Mouse (Mus musculus) megakaryocyte, embryonic 14.5 days (primary cell): ENCODE results near the gene Dscaml1. TPM values are rescaled to one million over a fixed set of nuclear protein-coding genes. Genes with fewer than 3 reads are reported as not detected.

Source experiments
- H3K27me3 ChIP-seq: replicated peaks from 2 replicates; pipeline ENCODE3; 2012; ENCODE audit warnings: inconsistent platforms
- H3K36me3 ChIP-seq: replicated peaks from 2 replicates; pipeline ENCODE3; 2012; ENCODE audit warnings: low read length, inconsistent platforms, mixed read lengths
- H3K4me1 ChIP-seq: 2 replicates; pipeline ENCODE4 v1.6.1; 2012; ENCODE audit warnings: inconsistent platforms
- H3K4me3 ChIP-seq: replicated peaks from 2 replicates; pipeline ENCODE3; 2012; ENCODE audit warnings: moderate library complexity, mild to moderate bottlenecking, inconsistent platforms
- H3K9me3 ChIP-seq: 2 replicates; pipeline ENCODE4 v1.6.1; 2012; ENCODE audit warnings: inconsistent platforms
- FLI1 ChIP-seq: IDR thresholded peaks from 2 replicates; pipeline ENCODE4 v1.6.1; 2012; ENCODE audit warnings: low read length, inconsistent platforms, mixed read lengths
- GATA1 ChIP-seq: IDR thresholded peaks from 3 replicates; pipeline ENCODE4 v1.6.1; 2012; ENCODE audit warnings: mixed read lengths, low read length, inconsistent platforms, borderline replicate concordance
- polyA plus RNA-seq: library from polyadenylated mRNA; stranded (reverse); fragments of >175 nt; gene quantifications from 2 replicates; pipeline ENCODE4 v1.2.3, GENCODE M21; 2012; ENCODE audit warnings: low replicate concordance; ENCODE audit not compliant: insufficient read depth

Gene Dscaml1
- polyA plus RNA-seq, 1 experiment: not detected

GRCm38 (mm10) chr9:45549796-45550195 lies 123.4 kb downstream of the Dscaml1 start:
- Histone ChIP-seq H3K27me3 (peaks cover 82% of the 10 kb centered on the region), H3K36me3 (no peaks in the 10 kb centered on the region), H3K4me1 (peaks cover 11% of the 10 kb centered on the region; the same call in 1 of the 2 replicates), H3K4me3 (no peak overlapping the region), H3K9me3 (no peaks in the 10 kb centered on the region)
- TF ChIP-seq GATA1 (no peak), FLI1 (no peak)

- no peaks in the 10 kb centered on the region for H3K9me3 ChIP-seq
- peaks cover 11% of the 10 kb centered on the region; the same call in 1 of the 2 replicates for H3K4me1 ChIP-seq
- no peak for TF ChIP-seq FLI1
- no peak for TF ChIP-seq GATA1
- H3K36me3 ChIP-seq: no peaks in the 10 kb centered on the region
- H3K4me3 ChIP-seq: no peak overlapping the region
- H3K27me3 ChIP-seq: peaks cover 82% of the 10 kb centered on the region
These were observed 123.8 kb downstream of the Dscaml1 start for GRCm38 (mm10) chr9:45550210-45550609.

GRCm38 (mm10) chr9:45550662-45551061 lies 124.2 kb downstream of the Dscaml1 start:
- TF ChIP-seq FLI1 (no peak), GATA1 (no peak)
- no peak overlapping the region for H3K4me3 ChIP-seq
- peaks cover 81% of the 10 kb centered on the region for H3K27me3 ChIP-seq
- H3K36me3 ChIP-seq: no peaks in the 10 kb centered on the region
- peaks cover 10% of the 10 kb centered on the region; the same call in 1 of the 2 replicates for H3K4me1 ChIP-seq
- no peaks in the 10 kb centered on the region for H3K9me3 ChIP-seq

- no peaks in the 10 kb centered on the region for H3K9me3 ChIP-seq
- H3K36me3 ChIP-seq: no peaks in the 10 kb centered on the region
- no peak overlapping the region for H3K4me3 ChIP-seq
- peaks cover 8% of the 10 kb centered on the region; the same call in 1 of the 2 replicates for H3K4me1 ChIP-seq
- peaks cover 79% of the 10 kb centered on the region for H3K27me3 ChIP-seq
- no peak for TF ChIP-seq GATA1
- no peak for TF ChIP-seq FLI1
These were observed 128.8 kb downstream of the Dscaml1 start for GRCm38 (mm10) chr9:45555036-45555826.

GRCm38 (mm10) chr9:45556882-45557281 lies 130.5 kb downstream of the Dscaml1 start:
- no peaks in the 10 kb centered on the region for H3K9me3 ChIP-seq
- no peak overlapping the region for H3K4me3 ChIP-seq
- no peaks in the 10 kb centered on the region for H3K36me3 ChIP-seq
- H3K27me3 ChIP-seq: peaks cover 78% of the 10 kb centered on the region
- H3K4me1 ChIP-seq: peaks cover 6% of the 10 kb centered on the region; the same call in 1 of the 2 replicates
- TF ChIP-seq FLI1: no peak
- no peak for TF ChIP-seq GATA1

DNA sequence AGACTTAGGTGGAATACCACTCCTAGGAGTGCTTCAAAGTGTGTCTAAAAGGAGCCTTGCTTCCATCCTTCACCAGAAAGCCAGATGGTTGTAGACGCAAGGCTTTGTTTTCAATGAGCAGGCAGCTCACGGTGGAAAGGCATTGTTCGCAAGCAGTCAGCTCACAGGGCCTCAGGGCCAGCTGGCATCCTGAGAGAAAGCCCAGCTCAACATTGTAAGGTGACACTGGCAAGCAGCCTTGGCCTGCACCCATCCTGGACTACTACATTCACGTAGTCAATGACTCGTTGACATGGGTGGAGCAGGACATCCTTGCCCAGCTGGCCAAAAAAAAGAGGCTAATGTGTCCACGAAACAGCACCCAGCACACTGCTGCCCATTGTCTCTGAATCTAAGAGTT lies 134.6 kb downstream of the Dscaml1 start:
- no peak overlapping the region for H3K4me3 ChIP-seq
- no peaks in the 10 kb centered on the region for H3K36me3 ChIP-seq
- TF ChIP-seq GATA1 (no peak), FLI1 (no peak)
- H3K9me3 ChIP-seq: no peaks in the 10 kb centered on the region
- peaks cover 70% of the 10 kb centered on the region for H3K27me3 ChIP-seq
- H3K4me1 ChIP-seq: no peaks in the 10 kb centered on the region

GRCm38 (mm10) chr9:45566843-45567578 lies 140.6 kb downstream of the Dscaml1 start:
- Histone ChIP-seq H3K9me3 (peaks cover 12% of the 10 kb centered on the region), H3K4me3 (no peak overlapping the region), H3K36me3 (no peaks in the 10 kb centered on the region), H3K4me1 (no peaks in the 10 kb centered on the region), H3K27me3 (peaks cover 71% of the 10 kb centered on the region)
- TF ChIP-seq FLI1: no peak
- no peak for TF ChIP-seq GATA1

- peaks cover 6% of the 10 kb centered on the region for H3K4me1 ChIP-seq
- no peak overlapping the region for H3K4me3 ChIP-seq
- TF ChIP-seq FLI1 (no peak), GATA1 (no peak)
- H3K36me3 ChIP-seq: no peaks in the 10 kb centered on the region
- H3K27me3 ChIP-seq: peaks cover 79% of the 10 kb centered on the region
- peaks cover 12% of the 10 kb centered on the region for H3K9me3 ChIP-seq
These were observed 143.3 kb downstream of the Dscaml1 start for GRCm38 (mm10) chr9:45569680-45570079.

DNA sequence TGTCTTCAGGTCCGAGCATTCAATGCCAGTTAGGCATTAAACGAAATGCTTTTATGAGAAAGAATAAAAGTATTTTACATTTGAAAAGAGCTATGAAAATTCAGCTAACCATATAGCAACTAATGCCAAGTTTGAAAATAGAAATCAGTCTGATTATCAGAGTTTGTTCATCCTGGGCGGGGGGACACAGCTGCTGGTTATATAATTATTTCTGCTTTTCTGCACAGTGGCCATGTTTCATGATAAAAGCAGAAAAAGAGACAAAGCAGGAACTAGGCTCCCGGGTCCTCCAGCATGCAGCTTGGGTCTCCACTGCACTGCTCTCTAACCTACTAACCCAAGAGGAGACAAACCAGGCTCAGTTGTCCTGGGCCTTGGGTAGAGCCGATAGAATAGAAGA lies 143.9 kb downstream of the Dscaml1 start:
- TF ChIP-seq GATA1 (no peak), FLI1 (no peak)
- peaks cover 12% of the 10 kb centered on the region for H3K9me3 ChIP-seq
- H3K4me1 ChIP-seq: peaks cover 6% of the 10 kb centered on the region
- H3K36me3 ChIP-seq: no peaks in the 10 kb centered on the region
- H3K27me3 ChIP-seq: peaks cover 80% of the 10 kb centered on the region
- no peak overlapping the region for H3K4me3 ChIP-seq

- TF ChIP-seq FLI1 (no peak), GATA1 (no peak)
- Histone ChIP-seq H3K36me3 (no peaks in the 10 kb centered on the region), H3K27me3 (peaks cover 79% of the 10 kb centered on the region), H3K4me1 (peaks cover 6% of the 10 kb centered on the region), H3K9me3 (peaks cover 12% of the 10 kb centered on the region), H3K4me3 (no peak overlapping the region)
These were observed 146.5 kb downstream of the Dscaml1 start for GRCm38 (mm10) chr9:45572787-45573492.
